Mouse (Mus musculus) cerebellum, adult 9-10 months (tissue): ENCODE measurements around the gene Gucy1b1.
A peak's percentile ranks its signal among the peaks of the same experiment; 100 is the strongest.

Experiments used
- DNase-seq: peaks from one replicate; pipeline ENCODE4 v3.0.0; 2022

Gene Gucy1b1

DNA sequence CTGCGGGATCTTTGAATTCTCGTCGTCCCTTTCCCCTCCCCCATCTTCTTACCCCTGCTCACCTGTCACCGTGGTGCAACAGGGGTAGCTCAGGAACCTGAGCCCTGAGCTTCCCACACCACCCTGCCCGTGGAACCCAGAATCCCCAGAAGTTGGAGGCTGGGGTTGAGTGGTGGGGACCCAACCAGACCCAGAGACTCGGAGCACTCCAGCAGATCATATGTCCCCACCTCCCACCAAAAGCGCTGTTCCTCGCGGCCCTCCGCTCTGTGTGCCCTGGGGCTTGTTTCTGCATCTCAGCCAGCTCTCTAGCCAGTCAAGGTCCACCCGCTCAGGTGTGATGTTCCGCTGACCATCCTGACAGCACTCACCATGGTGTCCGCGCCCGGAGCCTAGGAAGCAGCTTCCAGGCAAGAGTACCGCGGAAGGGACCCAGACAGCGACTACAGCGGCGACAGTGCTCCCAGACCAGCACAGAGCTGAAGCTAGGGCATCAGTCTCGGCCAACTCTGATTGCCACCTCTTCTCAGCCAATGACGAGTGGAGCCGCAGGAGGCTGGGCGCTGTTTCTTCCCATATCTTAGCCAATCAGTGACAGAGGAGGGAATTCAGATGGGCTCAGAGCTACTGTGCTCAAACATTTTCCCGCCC, at the start of gene Gucy1b1:
TSS of gene Gucy1b1 (minus strand) at position 489 of the 651 bp plus-strand sequence.
- peak; percentile 91 for DNase-seq

DNA sequence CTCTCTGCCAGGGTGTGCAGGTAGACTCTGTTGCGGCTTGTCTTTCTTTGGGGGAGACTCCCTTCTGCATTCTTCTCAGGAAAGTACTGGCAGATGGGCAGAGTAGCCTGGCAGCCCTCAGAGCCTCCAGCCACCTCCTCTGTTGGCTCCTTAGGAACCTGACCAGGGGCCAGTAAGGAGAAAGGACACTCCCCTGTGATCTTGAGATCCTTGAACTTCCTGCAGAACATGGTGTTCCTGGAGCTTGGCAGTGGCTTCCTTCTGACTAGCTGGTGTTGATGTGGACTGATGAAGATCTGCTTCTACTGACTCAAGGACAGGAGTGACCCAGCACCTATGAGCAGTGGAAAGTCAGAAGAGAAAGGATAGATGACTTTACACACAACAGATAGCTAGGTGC, 44.4 kb upstream of the Gucy1b1 start:
- DNase-seq = no peak

DNA sequence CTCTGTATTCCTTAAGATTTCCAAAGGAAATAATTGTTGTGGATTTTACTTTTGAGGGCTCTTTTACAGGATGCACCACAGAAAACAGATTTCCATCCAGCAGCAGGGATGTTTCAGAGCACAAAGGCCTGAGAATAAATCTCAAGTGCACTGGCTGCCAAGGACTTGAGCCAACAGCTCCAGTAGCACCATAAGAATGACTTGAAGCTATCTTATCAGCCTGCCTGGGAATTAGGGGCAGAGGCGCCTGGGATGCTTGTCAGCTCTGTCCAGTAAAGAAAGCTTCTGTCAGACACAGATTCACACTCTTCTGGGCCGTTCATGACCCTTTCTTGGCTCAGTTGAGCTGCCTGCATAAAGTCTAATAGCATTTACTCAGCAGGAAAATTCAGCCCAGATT, 38.0 kb upstream of the Gucy1b1 start:
- no peak for DNase-seq

DNA sequence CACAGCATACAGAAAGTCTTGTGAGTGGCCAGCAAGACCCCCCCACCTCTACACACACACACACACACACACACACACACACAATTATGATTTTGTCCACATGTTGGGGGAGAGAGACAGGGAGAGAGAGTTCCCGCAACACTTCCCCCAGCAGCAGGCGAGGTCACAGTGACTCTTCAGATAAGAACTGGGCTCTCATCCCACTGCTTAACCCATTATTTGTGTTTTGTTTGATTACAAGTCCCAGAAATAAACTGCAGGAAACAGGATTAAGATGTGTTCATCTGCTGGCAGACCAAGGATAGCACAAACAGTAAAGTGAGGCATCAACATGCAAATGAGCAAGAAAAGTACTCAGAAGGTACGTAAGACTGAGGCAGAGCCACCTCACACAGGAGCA, 37.5 kb upstream of the Gucy1b1 start:
- no peak for DNase-seq

DNA sequence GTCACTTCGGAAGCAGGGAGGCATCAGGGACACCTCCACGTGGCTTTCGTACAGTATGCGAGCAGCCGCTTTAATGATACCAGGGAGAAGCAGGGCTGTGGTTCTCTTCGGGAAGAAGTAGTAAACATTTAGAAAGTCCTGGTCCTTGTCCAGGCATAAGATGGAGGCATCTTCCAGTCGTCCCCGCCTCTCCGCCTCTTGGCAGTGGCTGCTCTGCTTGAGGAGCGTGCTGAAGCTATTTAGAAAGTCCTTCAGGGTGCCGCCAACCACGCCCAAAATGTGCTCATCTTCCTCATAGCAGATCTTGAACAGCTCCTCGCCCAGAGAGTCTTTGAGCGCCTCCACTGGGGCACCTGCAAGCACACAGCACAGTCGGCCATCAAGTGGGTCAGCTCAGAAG, 34.5 kb upstream of the Gucy1b1 start:
- DNase-seq = no peak

DNA sequence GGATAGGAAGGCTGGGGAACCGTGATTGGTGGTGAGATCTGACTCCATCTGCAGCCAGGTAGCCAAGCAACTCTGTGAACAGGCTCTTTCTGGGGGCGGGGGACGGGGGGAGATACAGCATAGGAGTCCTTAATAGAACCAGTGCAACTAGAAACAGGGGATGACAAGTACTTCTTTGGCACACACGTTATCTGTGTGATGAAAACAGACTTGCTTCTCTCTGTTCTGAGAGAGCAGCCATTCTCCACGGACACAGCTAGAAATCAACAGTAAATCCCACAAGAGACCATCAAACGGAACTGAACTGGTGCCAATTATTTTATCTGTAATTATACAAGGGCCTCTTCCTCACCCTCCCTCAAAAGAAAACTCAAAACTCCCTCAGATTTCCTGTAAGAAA, 29.7 kb upstream of the Gucy1b1 start:
- DNase-seq = no peak

DNA sequence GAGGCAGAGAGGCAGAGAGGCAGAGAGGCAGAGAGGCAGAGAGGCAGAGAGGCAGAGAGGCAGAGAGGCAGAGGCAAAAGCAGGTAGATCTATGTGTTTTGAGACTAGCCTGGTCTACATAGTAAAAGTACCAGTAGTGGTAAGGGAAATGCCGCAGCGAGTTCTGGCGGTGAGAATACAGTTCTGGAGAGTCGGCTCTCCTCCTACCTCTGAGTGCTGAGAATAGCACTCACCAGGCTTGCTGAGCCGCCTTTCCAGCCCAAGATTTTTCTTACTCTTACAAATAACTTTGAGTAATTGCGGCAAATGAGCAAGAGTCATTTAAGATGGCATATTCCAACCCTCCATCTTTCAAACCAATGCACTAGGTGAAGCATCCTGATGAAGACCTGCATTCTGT, 24.6 kb upstream of the Gucy1b1 start:
- DNase-seq = no peak

DNA sequence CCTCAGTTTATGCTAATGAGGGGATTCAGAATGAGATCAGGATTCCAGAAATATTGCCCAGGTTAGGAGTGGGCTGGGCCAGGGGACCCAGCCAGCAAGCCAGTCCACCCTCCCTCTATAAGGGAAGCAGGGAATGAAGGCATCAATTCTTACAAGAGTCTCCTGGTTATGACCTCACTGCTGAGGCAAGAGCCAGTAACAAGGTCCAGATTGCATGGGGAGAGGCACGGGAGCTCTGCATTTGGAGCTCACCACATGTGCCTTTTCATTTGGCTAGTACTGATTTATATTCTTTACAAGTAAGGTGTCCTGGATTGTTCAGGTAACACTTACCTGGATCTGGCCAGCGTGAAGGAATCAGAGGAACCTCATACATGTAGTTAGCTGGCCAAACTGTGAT, 22.3 kb upstream of the Gucy1b1 start:
- DNase-seq = no peak

DNA sequence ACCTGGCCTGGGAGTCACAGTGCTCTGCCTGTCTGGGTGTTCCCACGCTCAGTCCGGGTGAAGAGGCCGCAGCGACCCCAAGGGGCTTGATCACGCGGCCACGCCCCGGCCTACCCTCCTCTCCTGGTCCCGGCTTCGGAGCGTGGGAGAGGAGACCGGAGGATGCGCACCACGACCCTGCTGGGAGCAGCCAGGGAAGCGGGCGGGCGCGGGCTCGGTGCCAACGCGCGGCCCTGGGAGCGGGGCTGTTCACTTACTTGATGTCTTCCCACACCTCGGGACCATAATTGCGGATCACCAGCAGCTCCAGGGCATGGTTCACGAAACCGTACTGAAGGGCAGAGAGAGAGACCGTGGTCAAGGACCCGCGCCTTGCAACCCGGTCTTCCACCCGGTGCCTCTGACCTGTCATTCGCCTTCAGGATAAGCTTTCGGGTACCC, 728 bp downstream of the Gucy1b1 start:
- DNase-seq = peak; percentile 70

DNA sequence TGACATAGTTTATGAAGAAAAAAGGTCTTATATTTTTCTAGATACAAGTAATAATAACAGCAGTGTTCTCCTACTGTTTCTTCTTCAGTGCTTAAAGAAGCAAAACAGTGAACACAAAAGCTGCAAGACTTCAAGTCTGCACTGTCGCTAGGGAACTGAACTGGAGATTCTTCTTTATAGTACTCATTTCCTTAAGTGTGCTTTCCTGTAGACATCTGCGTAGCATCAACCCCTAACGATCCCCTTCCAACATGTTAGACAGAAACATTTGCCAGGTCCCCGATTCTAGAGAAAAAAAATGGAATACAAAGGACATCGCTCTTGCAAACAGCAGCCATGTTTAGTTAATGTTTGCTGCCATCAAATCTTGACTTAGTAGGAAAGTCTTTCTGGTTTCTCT, 6.7 kb downstream of the Gucy1b1 start:
- DNase-seq = no peak

DNA sequence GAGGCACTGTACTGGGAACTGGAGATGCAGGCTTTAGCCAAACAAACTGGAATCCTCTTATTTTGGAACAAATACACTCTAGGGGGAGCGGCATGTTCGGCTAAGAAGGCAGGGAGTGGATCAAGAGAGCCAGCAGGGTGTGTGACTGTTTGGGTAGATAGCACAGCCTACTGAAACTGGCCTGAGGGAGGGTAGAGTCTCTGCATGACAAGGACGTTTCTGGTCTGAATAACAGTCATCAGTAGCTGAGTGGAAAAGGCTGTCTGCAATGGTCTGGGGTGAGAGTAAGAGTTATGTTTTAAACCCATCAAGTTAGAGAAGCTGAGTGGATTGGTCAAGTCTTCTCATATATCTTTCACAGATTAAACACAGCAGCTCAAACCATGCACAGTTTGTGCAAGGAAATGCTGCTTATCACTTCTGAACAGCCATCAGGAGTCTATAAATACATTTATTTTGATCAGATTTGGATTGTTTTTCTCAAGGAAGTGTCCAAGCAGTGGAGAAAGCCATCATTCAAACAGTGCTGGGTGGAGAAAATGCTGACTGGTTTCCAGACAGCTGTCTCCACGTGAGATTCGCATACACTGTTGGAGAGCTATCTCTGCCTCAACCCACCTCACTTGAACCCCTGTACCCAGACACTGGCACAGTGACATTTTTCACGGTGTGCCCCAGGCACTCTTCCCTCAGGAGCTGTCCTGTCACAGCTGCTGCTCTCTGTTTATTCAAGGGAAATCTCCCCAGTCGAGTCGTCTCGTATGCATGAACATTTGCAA, 12.9 kb downstream of the Gucy1b1 start:
- no peak for DNase-seq

DNA sequence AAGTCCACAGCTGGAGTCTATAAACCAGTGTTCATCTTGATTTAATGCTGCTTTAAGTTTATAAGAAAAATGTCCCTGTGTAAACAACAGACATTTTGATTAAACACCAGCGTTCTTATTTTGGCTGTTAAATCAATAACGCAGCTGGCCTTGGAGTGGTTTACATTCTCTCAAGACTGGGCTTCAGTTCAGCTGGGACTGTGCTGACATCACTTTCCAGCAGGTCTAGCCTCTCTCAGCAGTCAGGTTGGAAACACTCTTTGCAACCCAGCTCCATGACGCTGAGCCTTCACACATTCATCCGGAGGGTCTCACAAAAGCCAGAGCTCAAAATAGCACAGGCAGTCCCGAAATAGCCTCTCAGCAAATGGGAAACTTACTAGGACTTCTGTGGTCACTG, 17.3 kb downstream of the Gucy1b1 start:
- DNase-seq = no peak

DNA sequence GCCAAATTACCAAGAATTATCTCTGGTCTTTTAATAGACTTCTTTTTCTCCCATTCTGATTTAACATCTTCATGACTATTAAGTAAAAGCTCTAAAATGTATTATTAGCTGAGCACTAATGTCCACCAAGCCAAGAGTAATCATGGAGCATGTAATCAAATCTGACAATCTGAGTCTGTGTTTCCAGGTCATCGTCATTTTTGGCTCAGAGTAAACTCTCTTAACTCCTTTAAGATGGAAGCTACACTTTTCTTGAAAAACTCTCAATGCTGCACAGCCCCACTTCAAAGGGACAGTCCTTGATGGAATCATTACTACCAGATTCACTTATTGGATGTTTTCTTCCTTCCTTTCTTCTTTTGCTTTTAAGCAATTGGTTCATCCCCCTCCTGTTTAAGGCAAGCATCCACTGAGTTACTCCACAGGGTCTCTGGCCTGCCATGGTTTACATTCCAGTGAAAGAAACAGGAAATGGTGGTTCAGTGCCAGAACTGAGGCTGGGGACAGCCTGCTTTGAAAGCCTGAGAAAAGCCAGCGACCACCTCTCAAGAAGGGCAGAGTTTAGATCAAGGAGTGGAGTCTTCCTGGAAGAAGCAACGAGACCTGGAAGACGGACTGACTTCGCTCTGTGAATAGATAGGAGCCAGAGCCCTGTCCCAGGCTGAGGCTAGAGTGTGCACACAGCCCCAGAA, 20.1 kb downstream of the Gucy1b1 start:
- DNase-seq = no peak

DNA sequence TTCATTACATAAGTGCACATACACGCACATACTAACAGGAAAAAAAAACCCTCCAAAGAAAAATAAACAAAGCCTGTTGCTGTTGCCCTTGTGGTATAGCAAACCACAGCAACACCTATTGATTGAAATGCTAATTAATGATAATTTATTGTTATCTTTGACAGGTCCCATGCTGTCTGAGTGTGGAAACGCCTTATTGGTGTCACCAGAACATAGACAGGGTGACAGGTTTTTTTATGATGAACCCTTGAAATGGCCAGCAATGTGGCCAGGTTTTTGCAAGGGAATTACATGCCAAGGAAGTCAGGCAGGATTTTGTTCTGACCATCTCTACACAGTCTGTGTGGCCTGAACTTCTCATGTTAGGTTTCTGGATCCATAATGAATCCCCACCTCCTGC, 22.5 kb downstream of the Gucy1b1 start:
- no peak for DNase-seq

DNA sequence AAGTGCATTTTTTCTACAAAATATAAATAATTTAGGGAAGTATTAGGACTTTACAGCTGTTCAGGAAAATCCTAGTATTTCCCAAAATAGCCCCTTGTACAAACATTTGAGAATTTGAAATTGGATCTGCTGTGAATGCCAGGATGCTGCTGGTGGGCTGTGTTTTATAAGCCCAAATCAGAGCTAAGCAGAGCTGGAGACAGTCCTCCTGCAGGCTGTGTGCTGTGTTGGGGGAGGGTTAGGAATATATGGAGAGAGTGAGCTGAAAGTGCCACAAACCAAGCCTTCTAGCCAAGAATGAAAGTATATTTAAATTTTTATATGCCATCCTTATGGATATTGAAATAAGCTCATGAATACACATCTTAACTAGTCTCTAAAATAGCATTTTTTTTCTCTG, 23.0 kb downstream of the Gucy1b1 start:
- no peak for DNase-seq

DNA sequence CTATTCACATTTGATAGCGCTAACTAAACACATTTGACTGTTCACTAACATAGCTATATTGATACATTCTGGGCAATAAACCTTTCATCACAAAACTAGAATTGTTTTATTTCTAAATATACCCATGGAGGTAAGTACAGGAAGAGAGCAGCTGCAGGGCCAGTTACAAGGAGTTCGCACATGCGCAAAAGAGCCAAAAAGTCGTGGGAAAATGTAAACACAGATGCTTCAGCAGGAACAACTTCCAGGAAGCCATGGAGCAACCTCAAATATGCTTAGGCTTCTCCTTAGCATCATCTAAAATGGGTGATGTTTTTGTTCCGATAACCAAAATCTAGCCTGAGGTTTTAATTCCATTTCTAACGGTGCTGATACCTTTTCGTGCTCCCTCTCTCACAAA, 25.8 kb downstream of the Gucy1b1 start:
- DNase-seq = no peak

DNA sequence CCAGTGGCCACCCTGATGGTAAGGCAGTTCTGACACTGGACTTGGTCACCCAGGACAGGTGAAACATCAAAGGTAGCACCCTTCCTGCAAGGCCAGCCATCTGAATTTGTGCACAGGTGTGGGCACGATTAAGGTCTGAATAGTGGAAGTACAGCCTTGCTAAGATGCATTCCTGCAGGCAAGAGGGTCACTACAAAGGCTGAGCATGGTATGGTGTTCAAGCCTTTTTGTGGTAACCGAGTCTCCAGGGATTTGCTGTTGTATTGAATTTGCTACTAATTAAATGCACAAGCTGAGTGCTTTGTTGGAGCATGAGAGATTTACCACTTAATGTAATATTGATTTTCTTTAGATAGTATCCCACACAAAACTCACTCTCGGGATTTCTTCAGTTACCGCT, 26.4 kb downstream of the Gucy1b1 start:
- no peak for DNase-seq

DNA sequence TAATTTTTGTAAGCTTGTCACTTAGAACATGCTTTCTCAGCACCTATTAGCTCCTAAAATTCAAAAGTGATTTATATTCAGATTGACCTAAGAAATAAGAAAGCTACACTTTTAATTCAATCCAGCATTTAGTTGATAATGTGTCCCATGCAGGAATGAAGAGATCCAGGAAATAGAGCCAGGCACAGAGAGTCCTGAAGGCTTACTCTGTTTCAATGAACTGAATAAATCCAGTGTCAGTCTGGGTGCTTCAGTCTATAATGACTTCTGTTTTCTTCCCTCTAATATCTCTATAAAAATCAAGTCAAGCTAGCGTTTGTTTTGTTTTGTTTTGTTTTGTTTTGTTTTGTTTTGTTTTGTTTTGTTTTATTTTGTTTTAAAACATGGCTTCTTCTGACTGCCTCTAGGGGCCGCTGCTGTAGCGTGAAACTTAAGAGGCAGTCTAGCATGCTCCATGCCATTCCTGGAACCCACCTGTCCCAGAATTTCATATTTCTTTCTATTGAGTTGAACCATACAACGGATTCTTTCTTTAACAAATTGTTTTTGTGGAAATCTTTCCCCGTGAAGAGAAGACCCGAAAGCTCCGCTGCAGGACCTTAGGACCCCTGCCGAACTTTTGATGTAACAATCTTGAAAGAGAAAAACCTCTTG, 27.3 kb downstream of the Gucy1b1 start:
- DNase-seq = peak; percentile 30

DNA sequence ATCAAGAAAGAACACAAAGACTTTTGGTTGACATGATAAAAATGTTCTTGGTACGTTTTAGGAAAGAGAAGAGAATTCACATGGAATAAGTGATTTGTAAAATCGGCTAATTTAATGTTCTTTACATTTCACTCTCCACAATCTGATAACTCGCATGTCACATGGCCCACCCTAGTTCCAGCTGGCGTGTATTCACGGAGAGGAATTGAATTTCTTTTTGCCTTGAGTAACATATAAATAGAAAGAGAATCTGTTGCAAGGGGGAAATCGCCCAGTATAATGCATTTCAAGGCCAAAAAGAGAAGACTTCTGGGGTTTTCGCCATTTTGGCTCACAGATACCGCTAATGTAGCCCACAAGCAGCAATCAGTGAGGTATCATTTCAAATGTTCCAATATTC, 28.4 kb downstream of the Gucy1b1 start:
- DNase-seq = no peak

DNA sequence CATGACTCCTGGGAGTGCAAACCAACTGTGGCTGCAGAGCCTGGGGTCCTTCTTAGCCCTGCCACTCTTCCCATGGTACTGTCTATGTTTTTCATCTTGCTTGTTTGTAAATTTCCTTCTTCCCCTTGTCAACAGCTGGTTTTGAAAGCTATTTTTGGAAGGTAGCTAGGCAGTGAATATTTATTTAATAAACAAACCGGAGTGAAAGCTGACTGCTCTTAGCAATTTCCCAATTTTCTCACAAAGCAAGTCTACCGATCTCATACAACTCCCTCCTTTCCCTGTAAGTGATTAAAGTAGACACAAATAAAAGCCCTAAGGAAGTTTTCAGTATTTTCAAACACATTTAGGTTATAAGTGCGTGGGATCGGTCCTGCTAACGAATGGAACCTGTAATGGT, 29.6 kb downstream of the Gucy1b1 start:
- DNase-seq = no peak

DNA sequence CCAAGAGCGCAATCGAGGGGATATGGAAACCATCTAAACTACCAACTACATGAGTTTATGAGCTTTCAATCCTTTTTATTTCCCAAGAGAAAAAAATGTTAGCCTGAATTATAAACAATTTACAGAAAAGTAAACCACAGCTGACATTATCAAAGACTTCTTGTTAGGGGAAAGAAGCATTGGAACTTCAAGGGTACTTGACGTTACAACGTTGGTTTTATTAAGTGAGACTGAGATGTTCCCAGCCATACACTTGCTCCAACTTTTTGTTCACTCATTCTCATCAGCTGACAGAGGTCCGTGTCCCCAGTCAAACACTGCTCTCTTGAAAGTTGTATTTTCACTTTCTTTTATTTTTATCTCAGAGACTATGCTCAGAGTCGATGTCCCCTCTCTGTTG, 30.8 kb downstream of the Gucy1b1 start:
- no peak for DNase-seq

DNA sequence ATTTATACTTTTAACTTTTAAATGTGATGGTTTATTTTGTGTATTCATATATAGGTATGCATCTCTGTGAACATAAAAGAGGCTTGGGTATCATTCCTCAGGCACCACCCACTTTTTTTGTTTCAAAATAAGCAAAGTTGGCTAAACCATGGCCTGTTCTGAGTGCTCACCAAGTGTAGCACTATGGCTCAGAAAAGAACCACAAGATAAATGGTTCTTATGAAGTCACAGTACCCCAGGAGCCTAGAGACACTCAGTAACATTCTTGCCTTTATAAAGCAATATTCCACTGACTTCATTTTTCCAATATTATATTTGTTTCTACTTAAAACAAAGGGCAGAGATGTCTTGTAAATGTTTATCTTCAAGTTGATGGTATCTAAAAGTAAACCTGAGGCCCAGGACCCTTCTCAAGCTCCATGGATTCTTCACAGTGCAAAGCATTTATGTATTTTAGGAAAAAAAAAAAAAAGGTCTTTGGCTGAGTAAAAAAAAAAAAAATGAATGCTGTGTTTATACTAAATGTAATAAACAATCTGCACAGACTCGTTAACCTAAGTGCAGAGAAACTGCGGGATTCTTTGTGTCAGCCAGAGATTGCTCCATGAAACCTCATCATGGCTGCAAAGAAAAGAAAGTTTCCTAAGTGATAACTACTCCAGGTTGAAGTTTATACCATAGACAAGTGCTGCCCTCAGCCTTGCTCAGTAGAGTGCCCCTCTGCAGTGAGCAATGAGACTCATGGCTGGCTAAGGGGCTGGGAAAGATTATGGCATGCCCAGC, 38.0 kb downstream of the Gucy1b1 start:
- DNase-seq = no peak
